Mouse (Mus musculus) spleen, postnatal 14 days (tissue): ENCODE measurements around the gene Spryd3.
"Not testable (repeated sequence)": the region's sequence is repeated elsewhere in the genome, so short reads cannot be mapped to it uniquely, and the experiment has no call there.

ENCODE experiments used
- DNase-seq, 2 experiments: peaks; one replicate each; pipeline ENCODE4 v3.0.0; 2021 to 2022; ENCODE audit warnings: low spot score in 2 of 2

The Spryd3 gene

DNA sequence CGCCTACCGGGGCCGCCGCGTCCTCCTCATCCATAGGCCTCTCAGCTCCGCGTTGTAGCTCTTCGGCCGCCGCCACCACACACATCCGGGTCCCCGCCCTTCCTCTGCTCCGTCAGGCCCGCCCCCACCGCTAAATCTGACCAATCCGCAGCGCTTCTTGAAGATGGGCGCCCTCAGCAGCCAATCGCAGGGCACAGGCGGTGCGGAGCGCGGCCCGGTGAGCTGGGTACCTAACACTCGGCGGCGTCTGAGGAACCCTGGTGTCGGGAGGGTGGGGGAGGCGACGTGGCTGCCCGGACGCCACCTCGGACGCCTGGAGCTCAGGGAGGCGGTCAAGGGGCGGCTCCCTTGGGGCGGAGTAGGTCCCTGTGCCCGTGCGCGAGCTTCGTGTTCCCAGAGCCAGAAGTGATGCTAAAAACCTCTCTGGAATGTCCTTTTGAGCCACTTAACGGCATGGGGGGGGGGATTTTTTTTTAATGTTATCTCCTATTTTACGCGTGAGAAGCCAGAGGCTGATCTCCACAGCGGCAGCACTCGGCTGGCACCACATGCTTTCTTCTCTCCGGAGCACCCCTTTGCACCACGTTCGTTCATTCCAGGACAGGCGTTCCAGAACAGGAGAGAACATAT is at the start of gene Spryd3:
TSS of gene Spryd3 (minus strand) at position 106 of the 630 bp plus-strand sequence.
- DNase-seq, result peak; percentile 97 to 98

DNA sequence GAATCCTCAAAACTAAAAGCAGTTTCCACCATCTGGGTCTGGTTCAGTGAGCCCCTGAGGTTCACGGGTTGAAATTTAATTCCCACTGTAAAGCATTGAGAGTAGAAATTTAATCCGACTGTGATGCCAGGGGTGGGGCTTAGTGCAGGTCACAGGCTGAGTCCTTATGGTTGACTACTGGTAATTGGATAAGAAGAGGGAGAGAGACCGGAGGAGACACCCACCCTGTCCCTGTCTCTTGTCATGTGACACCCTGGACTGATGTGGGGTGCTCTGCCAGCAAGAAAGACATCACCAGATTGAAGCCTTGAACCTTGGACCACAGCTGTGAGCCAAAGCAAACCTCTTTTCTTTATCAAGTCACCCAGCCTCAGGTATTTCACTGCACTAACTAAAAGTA is 47.0 kb upstream of the Spryd3 start:
- DNase-seq, result no peak

DNA sequence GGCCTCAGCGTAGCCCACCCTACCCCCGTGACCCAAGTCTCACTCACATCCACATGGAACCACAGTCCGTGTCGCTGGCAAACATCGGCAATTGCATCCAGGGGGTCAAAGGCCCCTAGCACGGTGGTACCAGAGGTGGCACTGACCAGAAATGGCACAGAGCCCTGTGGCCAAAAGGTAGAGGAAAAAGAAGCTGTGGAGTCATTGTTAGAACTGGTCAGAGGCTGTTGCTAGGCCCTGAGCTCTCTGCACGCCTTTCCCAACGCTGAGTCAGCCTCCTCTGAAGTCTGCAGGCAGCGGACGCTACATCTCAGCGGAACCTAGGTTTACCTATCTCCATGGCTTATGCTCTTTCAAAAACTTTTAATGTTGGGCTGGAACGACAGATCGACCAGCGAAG is 43.9 kb upstream of the Spryd3 start:
- DNase-seq, result no peak

DNA sequence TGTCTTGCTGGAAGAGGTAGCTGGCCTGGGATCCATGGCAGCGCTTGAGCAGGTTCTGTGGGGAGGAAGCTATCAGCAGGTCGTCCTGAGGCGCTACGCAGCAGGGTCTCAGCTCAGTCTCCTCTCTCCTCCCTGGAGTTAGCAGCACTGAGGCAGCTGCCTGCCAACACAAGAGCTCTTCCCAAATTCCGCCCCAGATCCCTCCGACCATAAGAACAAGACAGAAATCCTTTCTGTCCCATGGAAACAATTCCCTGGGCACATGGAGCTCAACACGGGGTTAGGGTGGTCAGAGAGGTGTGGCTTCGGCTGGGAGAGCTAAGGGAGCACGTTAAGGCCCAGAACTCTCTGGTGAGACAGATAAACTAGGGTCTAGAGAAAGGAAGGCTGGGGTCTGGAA is 43.1 kb upstream of the Spryd3 start:
- DNase-seq, result no peak

DNA sequence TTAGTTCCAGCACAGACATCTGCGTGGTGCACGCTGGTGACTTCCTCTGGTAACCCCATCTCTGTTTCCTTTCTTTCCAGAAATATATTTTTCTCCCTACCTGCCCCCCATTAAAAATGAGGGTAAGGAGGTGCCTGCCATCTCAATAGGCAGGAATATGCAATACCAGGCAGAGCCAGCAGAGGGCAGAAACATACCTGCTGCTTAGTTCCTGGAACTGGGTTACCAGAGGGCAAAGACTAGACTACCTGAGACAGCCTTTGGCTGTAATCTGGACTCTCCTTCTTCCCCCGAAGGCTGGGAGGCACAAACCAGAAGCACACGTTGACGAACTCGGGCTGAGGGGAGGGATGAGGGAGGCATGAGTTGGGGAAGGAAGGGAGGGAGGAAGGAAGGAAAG is 42.2 kb upstream of the Spryd3 start:
- DNase-seq, result peak; percentile 68 to 82

DNA sequence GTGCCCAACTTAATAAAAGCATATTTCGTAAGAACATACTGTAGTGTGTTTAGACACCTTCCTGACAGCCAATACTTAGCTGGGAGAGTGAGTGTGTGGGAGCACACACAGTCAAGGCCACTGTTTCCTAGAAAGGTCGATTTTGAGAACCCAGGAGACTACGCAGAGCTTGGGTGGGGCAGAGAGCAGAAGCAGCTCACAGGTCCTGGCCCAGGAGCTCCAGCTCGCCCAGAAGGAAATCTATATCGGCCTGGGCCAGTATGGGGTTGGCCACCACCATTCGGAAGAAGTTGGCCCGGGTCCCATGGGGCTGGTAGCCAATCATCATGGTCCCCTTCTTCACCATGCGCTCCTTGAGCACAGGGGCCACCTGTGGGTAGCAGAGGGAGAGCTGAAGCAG is 41.4 kb upstream of the Spryd3 start:
- DNase-seq, result no peak

DNA sequence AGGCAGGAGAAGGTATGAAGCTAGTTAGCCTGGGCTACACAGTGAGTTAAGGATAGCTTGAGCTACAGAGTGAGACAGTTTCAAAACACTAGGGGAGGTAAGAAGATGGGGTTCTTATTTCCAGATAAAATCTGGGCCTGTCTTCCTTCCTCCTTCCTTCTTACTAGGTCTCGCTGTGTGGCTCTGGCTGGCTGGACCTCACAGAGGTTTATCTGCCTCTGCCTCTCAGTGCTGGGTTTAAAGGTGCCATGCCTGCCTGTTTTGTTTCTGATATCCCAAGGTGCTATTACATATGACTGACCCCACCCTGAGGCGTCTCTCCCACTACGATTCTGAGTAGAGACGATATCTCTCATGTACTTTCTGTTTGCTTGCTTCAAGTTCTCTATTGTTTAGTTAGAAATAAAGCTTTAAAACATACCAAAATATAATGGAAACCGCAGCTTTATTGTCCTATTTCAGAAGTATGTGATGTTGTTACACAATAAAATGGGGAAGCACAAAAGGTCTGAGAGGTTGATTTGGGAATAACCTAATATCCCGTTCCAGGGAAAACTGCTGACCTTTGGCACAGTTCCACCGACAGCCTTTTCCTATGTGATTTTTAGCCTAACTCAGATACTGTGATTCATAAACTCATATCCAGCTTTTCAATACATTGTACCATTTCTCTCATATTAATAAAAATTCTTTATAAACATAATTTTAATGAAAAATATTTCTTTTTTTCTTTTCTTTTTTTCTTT is 40.7 kb upstream of the Spryd3 start:
- no peak for DNase-seq

DNA sequence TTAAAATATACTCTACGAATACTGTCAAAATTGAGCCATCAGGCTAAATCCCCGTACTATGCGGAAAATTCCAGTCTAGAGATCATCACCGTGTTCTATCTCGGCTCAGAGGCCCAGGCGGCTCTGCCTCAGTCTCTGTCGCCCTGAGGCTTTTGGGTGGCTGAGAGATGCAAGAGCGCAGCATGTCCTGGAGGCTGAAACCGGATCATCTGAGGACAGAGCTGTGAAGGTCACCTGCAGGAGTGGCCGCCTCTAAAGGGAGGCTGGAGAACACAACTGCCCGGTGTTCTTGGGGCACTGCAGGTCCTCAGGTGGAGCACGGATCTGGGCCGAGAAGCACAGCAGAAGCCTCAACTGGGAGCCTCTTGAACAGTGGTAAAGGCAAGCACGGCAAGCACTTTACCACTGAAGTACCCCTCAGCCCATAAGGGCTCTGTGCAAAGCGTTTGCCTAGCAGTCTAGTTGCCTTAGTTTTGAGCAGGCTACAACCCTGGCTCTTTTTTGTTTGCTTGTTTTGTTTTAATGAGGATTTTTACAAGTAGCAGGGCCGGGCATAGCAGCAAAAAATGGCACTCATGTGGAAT is 39.8 kb upstream of the Spryd3 start:
- no peak for DNase-seq

DNA sequence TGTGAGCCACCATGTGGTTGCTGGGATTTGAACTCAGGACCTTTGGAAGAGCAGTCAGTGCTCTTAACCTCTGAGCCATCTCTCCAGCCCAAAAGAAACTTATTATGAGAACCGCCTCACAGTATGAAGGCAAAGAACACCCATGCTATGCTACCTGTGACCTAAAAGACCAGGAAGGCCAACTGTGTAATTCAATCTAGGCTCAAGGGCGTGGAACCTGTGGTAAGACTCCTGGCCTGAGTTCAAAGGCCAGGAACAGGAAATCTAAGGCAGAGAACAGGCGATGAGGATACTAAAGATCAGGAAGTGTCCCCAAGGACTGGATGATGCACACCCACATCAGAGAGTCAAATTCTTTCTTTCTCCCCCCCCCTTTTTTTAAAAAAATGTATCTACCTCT is 37.5 kb upstream of the Spryd3 start:
- DNase-seq, result no peak

DNA sequence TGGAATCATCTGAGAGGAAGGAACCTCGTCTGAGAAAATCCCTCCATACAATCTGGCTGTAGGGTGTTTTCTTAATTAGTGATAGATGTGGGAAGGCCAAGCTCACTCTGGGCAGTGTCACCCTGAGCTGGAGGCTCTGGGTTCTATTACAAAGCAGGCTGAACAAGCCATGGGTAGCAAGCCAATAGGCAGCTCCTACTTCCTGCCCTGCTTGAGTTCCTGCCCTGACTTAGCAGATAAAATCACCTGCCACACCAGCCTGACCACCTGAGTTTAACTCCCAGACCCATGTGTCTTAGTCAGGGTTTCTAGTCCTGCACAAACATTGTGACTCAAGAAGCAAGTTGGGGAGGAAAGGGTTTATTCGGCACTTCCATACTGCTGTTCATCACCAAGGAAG is 33.0 kb upstream of the Spryd3 start:
- no peak for DNase-seq

DNA sequence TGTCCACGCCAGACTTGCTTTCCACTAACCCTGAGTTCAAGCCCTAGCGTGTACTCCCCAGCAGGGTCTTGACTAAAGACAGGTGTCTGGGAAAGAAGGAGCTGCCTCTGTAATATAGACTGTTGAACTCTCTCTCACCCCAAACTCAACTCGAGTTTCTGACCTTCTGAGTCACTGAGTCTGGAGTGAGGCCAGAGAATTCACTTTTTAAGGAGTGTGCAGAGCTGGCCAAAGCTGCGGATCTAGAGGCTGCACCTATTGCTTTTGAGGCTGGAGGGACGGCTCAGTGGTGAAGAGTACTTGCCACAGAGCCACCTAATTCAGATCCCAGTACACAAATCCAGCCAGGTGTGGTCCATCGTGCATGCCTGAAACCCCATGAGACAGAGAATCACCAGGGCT is 31.6 kb upstream of the Spryd3 start:
- no peak for DNase-seq

DNA sequence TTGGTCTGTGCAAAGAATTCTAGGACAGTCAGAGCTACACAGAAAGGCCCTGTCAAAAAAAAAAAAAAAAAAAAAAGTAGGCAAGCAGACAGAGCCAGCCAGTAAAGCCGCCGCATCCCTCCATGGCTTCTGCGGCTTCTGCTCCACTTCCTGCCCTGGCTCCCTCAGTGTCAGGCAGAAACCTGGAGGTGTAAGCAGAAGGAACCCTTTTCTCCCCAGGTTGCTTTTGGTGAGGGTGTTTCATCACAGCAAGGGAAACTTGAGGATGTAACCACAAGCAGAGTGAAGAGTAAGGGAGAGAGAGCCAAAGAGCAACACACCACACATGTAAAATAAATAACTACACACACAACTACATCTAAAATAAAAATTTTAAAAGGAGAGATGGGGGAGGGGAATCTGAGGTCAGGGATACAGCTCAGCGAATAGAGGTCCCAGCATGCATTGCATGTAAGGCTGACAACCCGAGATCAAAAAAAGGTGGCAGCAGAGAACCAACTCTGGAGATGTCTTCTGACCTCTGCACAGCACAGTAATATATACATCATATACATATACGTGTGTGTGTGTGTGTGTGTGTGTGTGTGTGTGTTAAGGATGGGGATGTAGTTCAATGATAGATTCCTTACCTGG is 29.6 kb upstream of the Spryd3 start:
- no peak for DNase-seq

DNA sequence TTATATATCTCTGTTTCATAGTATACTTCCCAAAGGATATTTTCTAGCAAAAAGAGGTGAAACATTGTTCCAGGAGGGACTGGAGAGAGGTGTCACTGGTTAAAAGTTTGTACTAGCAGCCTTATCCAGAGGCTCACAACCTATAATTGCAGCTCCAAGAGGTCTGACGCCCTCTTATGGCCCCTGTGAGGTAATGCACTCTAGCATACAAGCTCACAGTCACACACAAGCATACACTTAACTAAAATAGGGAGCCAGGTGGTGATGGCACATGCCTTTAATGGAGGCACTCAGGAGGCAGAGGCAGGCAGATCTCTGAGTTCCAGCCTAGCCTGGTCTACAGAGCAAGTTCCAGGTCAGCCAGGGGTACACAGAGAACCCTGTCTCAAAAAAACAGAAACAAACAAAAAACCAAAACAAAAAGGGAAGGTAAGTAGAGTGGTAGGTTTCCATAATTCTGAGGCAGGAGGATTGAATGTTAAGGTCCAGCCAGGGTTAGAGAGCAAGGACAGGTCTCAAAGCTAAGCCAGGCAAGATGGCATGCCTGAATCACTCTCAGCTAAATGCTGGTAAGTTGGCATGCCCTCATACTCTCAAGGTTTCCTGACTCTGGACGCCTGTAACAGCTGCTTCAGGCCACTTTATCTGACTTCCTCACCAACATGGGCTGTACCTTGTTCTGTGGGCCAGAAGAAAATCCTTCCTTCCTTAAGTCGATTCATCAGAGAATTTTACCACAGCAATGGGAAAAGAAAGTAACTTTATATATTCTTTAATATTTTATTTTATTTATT is 28.1 kb upstream of the Spryd3 start:
- DNase-seq, result no peak

DNA sequence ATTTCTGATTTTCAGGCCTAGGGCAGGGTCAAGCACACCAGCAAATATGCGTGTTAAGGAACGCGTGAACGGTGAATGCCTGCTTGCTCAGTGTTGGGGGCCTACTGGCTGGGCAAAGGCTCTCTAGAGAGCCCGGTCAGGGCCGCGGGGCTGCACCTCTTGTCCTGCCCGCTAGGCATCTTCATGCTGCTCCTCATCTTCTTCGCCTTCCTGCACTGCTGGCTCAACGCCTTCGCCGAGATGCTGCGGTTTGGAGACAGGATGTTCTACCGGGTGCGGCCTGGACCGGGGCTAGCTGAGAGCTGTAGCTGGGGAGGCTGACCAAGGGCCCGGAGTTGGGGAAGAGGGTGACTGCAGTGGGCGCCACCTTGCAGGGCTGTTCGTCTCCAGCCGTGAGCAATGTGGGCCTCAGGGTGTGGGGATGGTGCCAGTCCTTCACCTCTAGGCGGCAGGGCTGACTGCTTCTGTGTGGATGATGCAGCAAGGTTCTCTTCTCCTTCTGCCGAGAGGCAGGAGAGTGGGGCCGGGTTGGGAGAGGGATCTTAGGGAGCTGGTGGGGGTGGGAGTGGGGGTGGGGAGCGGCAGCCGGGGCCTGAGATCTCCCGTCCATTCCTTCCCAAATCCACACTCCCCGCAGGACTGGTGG is 24.5 kb upstream of the Spryd3 start:
- no peak for DNase-seq

DNA sequence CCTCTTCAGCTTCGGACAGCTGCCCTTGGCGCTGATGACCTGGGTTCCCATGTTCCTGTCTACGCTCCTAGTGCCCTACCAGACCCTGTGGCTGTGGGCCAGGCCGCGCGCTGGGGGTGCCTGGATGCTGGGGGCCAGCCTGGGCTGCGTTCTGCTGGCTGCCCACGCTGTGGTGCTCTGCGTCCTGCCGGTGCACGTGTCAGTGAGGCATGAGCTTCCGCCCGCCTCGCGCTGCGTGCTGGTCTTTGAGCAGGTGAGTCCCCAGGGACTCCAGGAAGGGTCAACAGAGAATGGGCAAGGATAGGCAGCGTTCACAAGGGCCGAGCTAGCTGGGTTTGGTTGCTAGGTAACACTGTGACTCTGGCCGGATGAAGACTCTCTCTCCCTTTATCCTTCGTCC is 20.8 kb upstream of the Spryd3 start:
- no peak for DNase-seq

DNA sequence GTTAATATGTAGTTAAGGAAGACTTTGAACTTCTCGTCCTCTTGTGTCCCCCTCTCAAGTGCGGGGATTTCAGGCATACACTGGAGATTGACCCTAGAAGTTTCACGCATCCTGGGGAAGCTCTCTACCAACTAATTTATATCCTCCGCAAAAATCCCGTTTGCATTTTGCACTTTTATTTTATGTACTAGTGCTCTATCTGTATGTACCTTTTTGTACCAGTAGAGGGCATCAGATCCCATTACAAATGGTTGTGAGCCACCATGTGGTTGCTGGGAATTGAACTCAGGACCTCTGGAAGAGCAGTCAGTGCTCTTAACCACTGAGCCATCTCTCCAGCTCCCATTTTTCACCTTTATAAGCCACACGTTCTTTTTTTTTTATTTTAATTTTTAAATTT is 19.0 kb upstream of the Spryd3 start:
- DNase-seq, result not testable (repeated sequence)

DNA sequence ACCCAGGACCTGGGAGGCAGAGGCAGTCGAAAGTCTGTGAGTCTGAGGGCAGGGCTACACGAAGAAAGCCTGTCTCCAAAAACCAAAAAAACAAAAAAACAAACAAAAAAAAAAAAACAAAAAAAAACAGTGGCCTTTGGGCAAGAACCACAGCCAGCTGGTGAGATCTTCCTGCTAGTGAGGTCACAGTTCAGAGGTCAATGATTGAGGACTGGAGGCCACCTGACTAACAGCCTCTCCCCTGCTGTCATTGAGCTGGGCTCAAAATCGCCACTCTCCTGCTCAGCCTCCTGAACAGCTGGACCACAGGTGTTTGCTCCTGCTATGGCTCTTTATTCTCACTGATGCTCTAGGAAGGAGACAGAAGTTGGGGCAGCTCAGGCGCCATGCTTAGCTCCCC is 16.6 kb upstream of the Spryd3 start:
- no peak for DNase-seq

DNA sequence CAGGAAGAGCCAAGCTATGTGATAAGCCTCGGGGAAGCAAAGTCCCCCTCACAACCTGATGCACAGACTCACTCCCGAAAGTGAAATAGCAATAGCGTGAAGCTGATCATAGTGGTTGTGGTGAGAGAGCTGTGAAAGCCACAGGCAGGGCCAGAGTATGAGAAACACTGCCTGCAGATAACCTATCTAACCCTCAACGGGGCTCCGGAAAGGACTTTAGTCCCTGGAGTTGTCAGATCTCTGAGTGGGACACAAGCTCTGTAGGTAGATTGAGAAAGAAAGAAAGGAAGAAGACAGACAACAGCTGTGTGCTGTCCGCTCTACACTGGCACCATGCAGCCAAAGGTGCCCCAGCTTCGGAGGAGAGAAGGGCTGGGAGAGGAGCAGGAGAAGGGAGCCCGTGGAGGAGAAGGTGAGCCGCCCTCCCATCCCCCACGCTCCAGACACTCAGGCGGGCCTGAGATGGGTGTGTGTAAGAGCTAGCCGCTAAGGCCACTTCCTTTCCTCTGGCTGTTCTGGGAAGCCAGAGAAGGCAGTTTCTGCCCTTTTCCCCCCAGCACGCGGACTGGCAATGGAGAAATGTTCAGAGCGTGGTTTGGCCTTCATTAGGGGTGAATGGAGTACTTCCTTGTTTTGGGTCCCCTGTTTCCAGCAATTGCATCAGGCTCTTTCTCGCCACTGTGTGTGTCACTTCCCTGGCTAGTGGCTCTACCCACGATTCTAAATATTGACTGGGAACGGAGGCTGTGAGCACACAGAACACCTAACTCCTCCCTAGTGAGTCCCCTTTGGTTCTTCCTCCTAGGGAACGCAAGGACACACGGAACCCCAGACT is 14.5 kb upstream of the Spryd3 start, which contains the start of gene Soat2:
TSS of gene Soat2 (plus strand) at position 226 of the 835 bp plus-strand sequence.
- peak in 1 of 2 experiments; percentile 29 for DNase-seq

DNA sequence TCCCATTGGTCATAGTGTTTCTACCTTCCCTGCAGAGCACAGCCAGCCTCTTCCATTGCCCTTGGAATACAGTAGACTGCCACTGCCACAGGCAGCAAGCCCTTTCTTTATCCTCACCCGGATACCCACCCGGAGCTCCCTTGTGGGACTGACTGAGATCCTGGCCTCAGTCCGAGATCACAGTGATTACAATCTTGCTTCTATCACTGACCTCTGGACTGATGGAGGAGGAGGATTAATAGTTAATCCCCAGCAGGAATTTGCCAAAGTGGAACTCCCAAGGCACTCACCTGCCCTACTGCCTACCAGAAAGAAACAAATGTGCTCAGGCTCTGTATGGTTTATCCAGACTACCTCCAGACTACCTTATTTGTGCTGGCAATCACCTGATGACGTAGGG is 13.5 kb upstream of the Spryd3 start:
- no peak for DNase-seq

DNA sequence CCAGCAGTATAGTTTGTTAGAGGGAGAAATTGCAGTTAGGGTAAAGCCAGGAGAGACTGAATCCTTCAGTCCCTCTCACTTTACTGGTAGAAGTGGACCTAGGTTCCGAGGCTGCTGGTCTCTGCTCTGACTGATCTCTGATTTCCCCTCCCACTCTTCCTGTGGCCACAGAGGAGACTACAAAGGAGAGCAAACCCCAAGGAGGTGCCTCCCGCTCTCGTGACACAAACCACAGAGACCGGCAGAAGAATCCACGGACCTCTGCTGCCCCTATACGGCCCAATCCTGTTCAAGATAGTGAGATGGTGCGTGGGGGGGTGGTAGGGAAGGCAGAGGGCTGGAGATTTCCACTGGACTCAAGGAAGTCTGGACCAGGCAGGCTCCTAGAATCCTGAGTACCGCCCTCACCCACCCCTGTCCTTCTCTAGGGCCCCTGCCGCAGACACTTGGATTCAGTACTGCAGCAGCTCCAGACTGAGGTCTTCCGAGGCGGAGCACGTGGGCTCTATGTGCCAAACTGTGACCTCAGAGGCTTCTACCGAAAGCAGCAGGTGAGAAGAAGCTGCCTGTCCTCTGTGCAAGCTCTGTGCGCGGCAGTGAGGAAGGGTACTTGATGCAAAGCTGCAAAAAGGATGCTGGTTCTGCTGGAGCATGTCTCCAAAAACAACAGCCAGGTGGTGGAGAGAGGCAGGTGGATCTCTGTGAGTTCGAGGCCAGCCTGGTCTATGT is 11.8 kb upstream of the Spryd3 start:
- no peak for DNase-seq
